Mouse (Mus musculus) intestine, embryonic 16.5 days (tissue): ENCODE data around the gene Usp7. TPM values are rescaled to one million over a fixed set of nuclear protein-coding genes. Genes with fewer than 3 reads are reported as not detected.

Source experiments
- ATAC-seq: fragments of 200-750 bp; cut with Nextera tagmentation; 2 replicates; pipeline ENCODE4 v1.8.0; 2017; ENCODE audit warnings: moderate TSS enrichment, moderate library complexity
- H3K27ac ChIP-seq: fragments of 300-500 bp; sonication (generic); 2 replicates; pipeline ENCODE4 v1.5.1; 2014; ENCODE audit warnings: mild to moderate bottlenecking, low read length
- H3K27me3 ChIP-seq: fragments of 300-500 bp; sonication (generic); replicated peaks from 2 replicates; pipeline ENCODE4 v1.6.1; 2014; ENCODE audit warnings: low read length, control low read depth, mixed read lengths; ENCODE audit not compliant: control insufficient read depth, insufficient read depth
- H3K36me3 ChIP-seq: fragments of 300-500 bp; sonication (generic); 2 replicates; pipeline ENCODE4 v1.6.1; 2014; ENCODE audit warnings: low read length, control low read depth; ENCODE audit not compliant: control insufficient read depth, insufficient read depth
- H3K4me1 ChIP-seq: fragments of 300-500 bp; sonication (generic); 2 replicates; pipeline ENCODE4 v1.6.1; 2014; ENCODE audit warnings: low read length, control low read depth, mixed read lengths; ENCODE audit not compliant: control insufficient read depth, insufficient read depth
- H3K4me2 ChIP-seq: fragments of 300-500 bp; sonication (generic); 2 replicates; pipeline ENCODE4 v1.6.1; 2014; ENCODE audit warnings: low read depth, low read length, control low read depth
- H3K4me3 ChIP-seq: fragments of 300-500 bp; sonication (generic); 2 replicates; pipeline ENCODE4 v1.5.1; 2014; ENCODE audit warnings: mild to moderate bottlenecking, low read length
- H3K9ac ChIP-seq: fragments of 300-500 bp; sonication (generic); 2 replicates; pipeline ENCODE4 v1.6.1; 2014; ENCODE audit warnings: low read depth, low read length
- H3K9me3 ChIP-seq: fragments of 300-500 bp; sonication (generic); 2 replicates; pipeline ENCODE4 v1.6.1; 2016; ENCODE audit warnings: low read length, control low read depth; ENCODE audit not compliant: control insufficient read depth
- WGBS: fragments of 180-500 bp; shearing (Covaris S2); extraction: QIAGEN DNeasy Blood & Tissue Kit; methylation state at CpG from one replicate; pipeline ENCODE4 v1.1.7; 2014; 5-methylcytosine and 5-hydroxymethylcytosine counted together
- polyA plus RNA-seq: library from polyadenylated mRNA; unstranded; fragments of >200 nt; fragmentation: Nextera tagmentation; extraction: Ambion mirVana; gene quantifications from 2 replicates; pipeline ENCODE4 v1.2.1, GENCODE M21; 2015

Usp7 gene
- polyA plus RNA-seq, 1 experiment from 2014 or later: 19.1 TPM

GRCm38 (mm10) chr16:8676228-8676627 lies 115.9 kb downstream of the Usp7 start:
- ATAC-seq: no peak
- no peaks in the 10 kb centered on the region for H3K36me3 ChIP-seq
- no peaks in the 10 kb centered on the region for H3K9me3 ChIP-seq
- no peak overlapping the region for H3K9ac ChIP-seq
- WGBS: 75% methylated on average over 2 of the region's 2 CpGs
- H3K4me3 ChIP-seq: no peak overlapping the region
- 0 out of 2 replicates have a peak, but pooled peaks cover 3% of the 10 kb centered on the region for H3K4me1 ChIP-seq
- H3K27me3 ChIP-seq: no peaks in the 10 kb centered on the region
- H3K27ac ChIP-seq: no peak overlapping the region
- H3K4me2 ChIP-seq: no peak overlapping the region

- 83% methylated on average over 8 of the region's 8 CpGs for WGBS
- ATAC-seq: no peak
Measured at GRCm38 (mm10) chr16:8675559-8675958, 116.5 kb downstream of the Usp7 start.

GRCm38 (mm10) chr16:8674165-8674564 lies 117.9 kb downstream of the Usp7 start:
- H3K27ac ChIP-seq: no peak overlapping the region
- 5% methylated on average over 8 of the region's 8 CpGs for WGBS

More at GRCm38 (mm10) chr16:8675559-8675958, 116.5 kb downstream of the Usp7 start:
- Histone ChIP-seq H3K9ac (no peak overlapping the region), H3K36me3 (no peaks in the 10 kb centered on the region), H3K4me1 (peaks cover 8% of the 10 kb centered on the region), H3K9me3 (no peaks in the 10 kb centered on the region), H3K27me3 (no peaks in the 10 kb centered on the region), H3K4me2 (no peak overlapping the region), H3K4me3 (no peak overlapping the region), H3K27ac (no peak overlapping the region)

GRCm38 (mm10) chr16:8673343-8673742 lies 118.8 kb downstream of the Usp7 start:
- 65% methylated on average over 6 of the region's 6 CpGs for WGBS
- Histone ChIP-seq H3K9me3 (no peaks in the 10 kb centered on the region), H3K9ac (no peak overlapping the region), H3K4me3 (no peak overlapping the region), H3K36me3 (no peaks in the 10 kb centered on the region), H3K4me1 (peaks cover 29% of the 10 kb centered on the region), H3K4me2 (no peak overlapping the region), H3K27ac (no peak overlapping the region), H3K27me3 (no peaks in the 10 kb centered on the region)
- no peak for ATAC-seq

More at GRCm38 (mm10) chr16:8674165-8674564, 117.9 kb downstream of the Usp7 start:
- Histone ChIP-seq H3K27me3 (no peaks in the 10 kb centered on the region), H3K36me3 (no peaks in the 10 kb centered on the region), H3K4me3 (no peak overlapping the region), H3K9me3 (no peaks in the 10 kb centered on the region), H3K4me2 (no peak overlapping the region; the same call in 1 of the 2 replicates), H3K9ac (no peak overlapping the region), H3K4me1 (peaks cover 22% of the 10 kb centered on the region)
- ATAC-seq: no peak

GRCm38 (mm10) chr16:8672811-8673210 lies 119.3 kb downstream of the Usp7 start:
- Histone ChIP-seq H3K9ac (no peak overlapping the region), H3K27ac (no peak overlapping the region; the same call in 1 of the 2 replicates), H3K4me1 (peaks cover 34% of the 10 kb centered on the region), H3K36me3 (no peaks in the 10 kb centered on the region), H3K27me3 (no peaks in the 10 kb centered on the region), H3K4me2 (peak overlapping the region; percentile 64; the same call in 1 of the 2 replicates), H3K4me3 (no peak overlapping the region), H3K9me3 (no peaks in the 10 kb centered on the region)
- ATAC-seq: no peak

GRCm38 (mm10) chr16:8672350-8672687 lies 119.8 kb downstream of the Usp7 start:
- Histone ChIP-seq H3K27ac (peak overlapping the region; percentile 70), H3K4me1 (peaks cover 39% of the 10 kb centered on the region), H3K9me3 (no peaks in the 10 kb centered on the region), H3K9ac (peak overlapping the region; percentile 75), H3K4me3 (peak overlapping the region; percentile 75), H3K27me3 (no peaks in the 10 kb centered on the region), H3K4me2 (peak overlapping the region; percentile 64), H3K36me3 (no peaks in the 10 kb centered on the region)
- WGBS: under 1% methylated on average over 18 of the region's 18 CpGs
- no peak for ATAC-seq

- under 1% methylated on average over 67 of the region's 67 CpGs for WGBS
- peak within 1 kb of the TSS; percentile 64 for H3K4me2 ChIP-seq
- ATAC-seq: peak; percentile 92
- peak within 1 kb of the TSS; percentile 75 for H3K4me3 ChIP-seq
- H3K4me1 ChIP-seq: peaks cover 45% of the 10 kb centered on the region
- H3K27me3 ChIP-seq: no peaks in the 10 kb centered on the region
- H3K27ac ChIP-seq: peak within 1 kb of the TSS; percentile 89
- no peaks in the 10 kb centered on the region for H3K9me3 ChIP-seq
- no peaks in the 10 kb centered on the region for H3K36me3 ChIP-seq
- peak within 1 kb of the TSS; percentile 75 for H3K9ac ChIP-seq
Measured at GRCm38 (mm10) chr16:8671551-8672349, 120.4 kb downstream of the Usp7 start, which contains the start of gene Carhsp1. TSS of gene Carhsp1 (minus strand) at chr16:8672155.

- Histone ChIP-seq H3K4me1 (peaks cover 53% of the 10 kb centered on the region), H3K27me3 (no peaks in the 10 kb centered on the region), H3K27ac (peak overlapping the region; percentile 89), H3K4me3 (peak overlapping the region; percentile 75), H3K9me3 (no peaks in the 10 kb centered on the region), H3K36me3 (no peaks in the 10 kb centered on the region), H3K9ac (peak overlapping the region; percentile 75), H3K4me2 (peak overlapping the region; percentile 64)
- 14% methylated on average over 14 of the region's 15 CpGs for WGBS
- no peak for ATAC-seq
Measured at GRCm38 (mm10) chr16:8670041-8671035, 121.8 kb downstream of the Usp7 start.

- 64% methylated on average over 5 of the region's 5 CpGs for WGBS
- Histone ChIP-seq H3K4me1 (peaks cover 53% of the 10 kb centered on the region), H3K36me3 (no peaks in the 10 kb centered on the region), H3K4me3 (0 out of 2 replicates have a peak overlapping the region, but pooled peaks have one; percentile 7), H3K9ac (peak overlapping the region; percentile 75), H3K4me2 (peak overlapping the region; percentile 64), H3K9me3 (no peaks in the 10 kb centered on the region), H3K27me3 (no peaks in the 10 kb centered on the region), H3K27ac (no peak overlapping the region)
- no peak for ATAC-seq
Measured at GRCm38 (mm10) chr16:8669432-8669831, 122.7 kb downstream of the Usp7 start.
